Mouse (Mus musculus) B cell, adult (primary cell): ENCODE data around the gene Adamts10. TPM values are rescaled to one million over a fixed set of nuclear protein-coding genes. Genes with fewer than 3 reads are reported as not detected.

Experiments used
- total RNA-seq: library from RNA; stranded (reverse); gene quantifications from 4 replicates; pipeline ENCODE4 v1.2.4, GENCODE M21; 2023; ENCODE audit not compliant: inconsistent age

The Adamts10 gene
- 62.4 to 74.4 TPM (median 67.5 TPM) in 4 replicates for total RNA-seq

GRCm38 (mm10) chr17:33523918-33524755 lies at the start of gene Adamts10:
TSS of gene Adamts10 (plus strand) at chr17:33524204.

GRCm38 (mm10) chr17:33555223-33555855 lies 31.3 kb downstream of the Adamts10 start, which contains the start of gene Myo1f:
TSS of gene Myo1f (plus strand) at chr17:33555707.

Other genes with a start within 250 kb of the Adamts10 start
- gene Zfp955b, start 234.7 kb upstream of the Adamts10 start, total RNA-seq: 5.1 to 8.3 TPM (median 5.5 TPM) in 4 replicates
- 12.9 to 18.0 TPM (median 14.4 TPM) in 4 replicates for gene Zfp81, start 165.3 kb upstream of the Adamts10 start, total RNA-seq
- gene Zfp101, start 129.6 kb upstream of the Adamts10 start, total RNA-seq: 5.7 to 7.9 TPM (median 6.5 TPM) in 4 replicates
- not detected in 4 replicates for gene Actl9, start 91.3 kb upstream of the Adamts10 start, total RNA-seq
- 14.9 to 25.4 TPM (median 19.3 TPM) in 4 replicates for gene Myo1f, start 31.5 kb downstream of the Adamts10 start, total RNA-seq
- gene Zfp414, start 104.9 kb downstream of the Adamts10 start, total RNA-seq: 38.0 to 41.7 TPM (median 39.7 TPM) in 4 replicates
- 0.48 to 2.5 TPM (median 1.3 TPM) in 4 replicates for gene Pram1, start 113.9 kb downstream of the Adamts10 start, total RNA-seq
- gene Hnrnpm, start 162.7 kb downstream of the Adamts10 start, total RNA-seq: 356 to 376 TPM (median 371 TPM) in 4 replicates
- 45.6 to 49.2 TPM (median 46.3 TPM) in 4 replicates for gene March2, start 194.5 kb downstream of the Adamts10 start, total RNA-seq
- gene Rab11b, start 236.3 kb downstream of the Adamts10 start, total RNA-seq: 205 to 231 TPM (median 213 TPM) in 4 replicates